Mouse (Mus musculus): Measurements from ENCODE around the gene Gipc3.

- TF ChIP-seq CTCF (IDR thresholded peaks at IDR 0.05; ENCODE audit: control insufficient read depth, insufficient read depth, insufficient replicate concordance, low read depth, low read length) (peak; percentile 88), POLR2A (IDR thresholded peaks at IDR 0.05; ENCODE audit: control insufficient read depth, low read depth, low read length) (no peak)
These were observed 53.8 kb downstream of the Gipc3 start for GRCm38 (mm10) chr10:81289278-81289677.

All from testis, adult 2 months (tissue).